Mouse (Mus musculus) inflammation-experienced regulatory T-cells (primary cell): Measurements from ENCODE around the gene Zfp955a. TPM values are rescaled to one million over a fixed set of nuclear protein-coding genes. Genes with fewer than 3 reads are reported as not detected.

Experiments
- polyA plus RNA-seq, 2 experiments: library from polyadenylated mRNA; unstranded; fragments of 100-300 nt; shearing (Covaris generic); gene quantifications; one replicate each; pipeline ENCODE4 v1.2.1; 2017

Zfp955a gene
- 10 to 100 TPM; 15.9 to 17.1 TPM for polyA plus RNA-seq

GRCm38 (mm10) chr17:33254530-33255318 is at the start of gene Zfp955a:
Zfp955a (minus strand) TSS chr17:33255145.

GRCm38 (mm10) chr17:33289039-33289875 is 34.3 kb upstream of the Zfp955a start, which contains the start of gene Zfp955b:
Zfp955b (plus strand) TSS chr17:33289544.

GRCm38 (mm10) chr17:33264376-33264775 is 9.4 kb upstream of the Zfp955a start, which contains the start of gene Olfr63:
Olfr63 (plus strand) TSS chr17:33264676.

GRCm38 (mm10) chr17:33221590-33221989 is 33.4 kb downstream of the Zfp955a start, which contains the start of gene Olfr1564:
Olfr1564 (minus strand) TSS chr17:33221690.

GRCm38 (mm10) chr17:33191002-33191401 is 63.9 kb downstream of the Zfp955a start, which contains the start of gene Olfr239:
Olfr239 (plus strand) TSS chr17:33191302.

Other genes starting within 250 kb of the Zfp955a start
- 10 to 100 TPM in 1 of 2 experiments, 1 to 10 TPM in 1; 8.5 to 12.3 TPM for gene Zfp763, start 221.7 kb downstream of the Zfp955a start, polyA plus RNA-seq
- not detected for gene 4921501E09Rik, start 187.1 kb downstream of the Zfp955a start, polyA plus RNA-seq
- 1 to 10 TPM; 5.1 to 5.2 TPM for gene Zfp563, start 165.8 kb downstream of the Zfp955a start, polyA plus RNA-seq
- 1 to 10 TPM in 1 of 2 experiments, under 1 TPM in 1; 0.12 to 1.7 TPM for gene Morc2b, start 115.5 kb downstream of the Zfp955a start, polyA plus RNA-seq
- not detected for gene Olfr55, start 86.7 kb downstream of the Zfp955a start, polyA plus RNA-seq
- gene Olfr239, start 63.8 kb downstream of the Zfp955a start, polyA plus RNA-seq, result not detected
- not detected for gene Olfr1564, start 33.5 kb downstream of the Zfp955a start, polyA plus RNA-seq
- gene Olfr63, start 9.5 kb upstream of the Zfp955a start, polyA plus RNA-seq, result under 1 TPM; 0.05 to 0.20 TPM
- gene Zfp955b, start 34.4 kb upstream of the Zfp955a start, polyA plus RNA-seq, result 10 to 100 TPM in 1 of 2 experiments, 1 to 10 TPM in 1; 8.3 to 14.6 TPM
- 10 to 100 TPM in 1 of 2 experiments, 1 to 10 TPM in 1; 10.0 to 15.9 TPM for gene Zfp81, start 103.7 kb upstream of the Zfp955a start, polyA plus RNA-seq
- 1 to 10 TPM; 7.5 to 8.3 TPM for gene Zfp101, start 139.5 kb upstream of the Zfp955a start, polyA plus RNA-seq
- gene Actl9, start 177.8 kb upstream of the Zfp955a start, polyA plus RNA-seq, result not detected